Mouse (Mus musculus): ENCODE results near the gene Aatk. TPM values are rescaled to one million over a fixed set of nuclear protein-coding genes. Genes with fewer than 3 reads are reported as not detected.

Aatk gene
- polyA plus RNA-seq, 1 experiment from 2014 or later = 3.3 TPM

DNA sequence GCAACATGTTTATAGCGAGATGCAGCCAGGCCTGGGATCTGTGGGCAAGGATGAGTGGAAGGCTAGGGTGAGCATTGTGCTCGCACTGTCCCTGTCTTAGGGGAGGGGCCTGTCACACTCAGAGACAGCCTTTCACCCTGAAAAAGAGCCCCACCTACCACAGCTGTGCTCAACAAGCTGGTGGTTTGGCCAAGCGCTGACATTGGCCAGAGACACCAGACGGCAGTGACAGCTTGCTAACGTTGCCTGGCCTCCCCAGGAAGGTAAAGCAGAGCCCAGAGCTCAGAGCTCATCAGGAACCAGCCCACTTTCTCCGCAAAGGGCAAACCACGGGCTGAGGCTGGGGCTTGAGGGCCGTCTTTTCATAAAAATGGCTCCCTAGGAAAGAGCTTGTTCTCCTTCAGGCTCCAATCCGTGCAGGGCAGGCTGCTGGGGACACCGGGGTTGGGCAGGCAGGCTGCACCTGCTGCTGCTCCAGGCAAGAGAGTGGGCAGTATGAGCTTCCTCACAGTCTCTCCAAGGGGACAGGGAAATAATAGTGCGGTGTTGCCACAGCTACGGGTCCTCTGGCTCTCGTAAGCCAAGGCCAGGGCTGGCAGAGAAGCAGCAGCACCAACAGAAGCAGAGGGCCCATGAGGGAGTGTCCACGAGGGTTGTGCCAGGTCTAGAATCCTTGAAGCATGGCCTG, 4.3 kb upstream of the Aatk start:
- no peaks in the 10 kb centered on the region for H3K9me3 ChIP-seq
- H3K4me1 ChIP-seq = peaks cover 32% of the 10 kb centered on the region
- H3K4me2 ChIP-seq = no peak overlapping the region
- no peak for ATAC-seq (ENCODE audit: borderline replicate concordance, extremely low read depth, low FRiP score, low TSS enrichment)
- WGBS = 50% methylated on average over 14 of the region's 14 CpGs
- H3K9ac ChIP-seq = no peak overlapping the region
- H3K27ac ChIP-seq = no peak overlapping the region
- H3K4me3 ChIP-seq = no peak overlapping the region
- H3K36me3 ChIP-seq = no peaks in the 10 kb centered on the region
- peaks cover 29% of the 10 kb centered on the region for H3K27me3 ChIP-seq

GRCm38 (mm10) chr11:120049067-120049466, 2.1 kb upstream of the Aatk start:
- Histone ChIP-seq H3K27ac (no peak overlapping the region), H3K36me3 (no peaks in the 10 kb centered on the region), H3K27me3 (peaks cover 37% of the 10 kb centered on the region), H3K9me3 (no peaks in the 10 kb centered on the region), H3K4me3 (no peak overlapping the region), H3K4me2 (no peak overlapping the region), H3K4me1 (peaks cover 37% of the 10 kb centered on the region), H3K9ac (no peak overlapping the region)
- no peak for ATAC-seq (ENCODE audit: borderline replicate concordance, extremely low read depth, low FRiP score, low TSS enrichment)
- WGBS = 75% methylated on average over 8 of the region's 8 CpGs

- Histone ChIP-seq H3K4me1 (peaks cover 37% of the 10 kb centered on the region), H3K9ac (no peak overlapping the region), H3K27me3 (peaks cover 37% of the 10 kb centered on the region), H3K27ac (no peak overlapping the region), H3K36me3 (no peaks in the 10 kb centered on the region), H3K4me2 (peak overlapping the region; percentile 91), H3K4me3 (peak overlapping the region; percentile 12; the same call in 1 of the 2 replicates), H3K9me3 (no peaks in the 10 kb centered on the region)
- ATAC-seq (ENCODE audit: borderline replicate concordance, extremely low read depth, low FRiP score, low TSS enrichment) = no peak
- WGBS = 5% methylated on average over 23 of the region's 23 CpGs
Measured at GRCm38 (mm10) chr11:120048252-120048556, 1.2 kb upstream of the Aatk start.

DNA sequence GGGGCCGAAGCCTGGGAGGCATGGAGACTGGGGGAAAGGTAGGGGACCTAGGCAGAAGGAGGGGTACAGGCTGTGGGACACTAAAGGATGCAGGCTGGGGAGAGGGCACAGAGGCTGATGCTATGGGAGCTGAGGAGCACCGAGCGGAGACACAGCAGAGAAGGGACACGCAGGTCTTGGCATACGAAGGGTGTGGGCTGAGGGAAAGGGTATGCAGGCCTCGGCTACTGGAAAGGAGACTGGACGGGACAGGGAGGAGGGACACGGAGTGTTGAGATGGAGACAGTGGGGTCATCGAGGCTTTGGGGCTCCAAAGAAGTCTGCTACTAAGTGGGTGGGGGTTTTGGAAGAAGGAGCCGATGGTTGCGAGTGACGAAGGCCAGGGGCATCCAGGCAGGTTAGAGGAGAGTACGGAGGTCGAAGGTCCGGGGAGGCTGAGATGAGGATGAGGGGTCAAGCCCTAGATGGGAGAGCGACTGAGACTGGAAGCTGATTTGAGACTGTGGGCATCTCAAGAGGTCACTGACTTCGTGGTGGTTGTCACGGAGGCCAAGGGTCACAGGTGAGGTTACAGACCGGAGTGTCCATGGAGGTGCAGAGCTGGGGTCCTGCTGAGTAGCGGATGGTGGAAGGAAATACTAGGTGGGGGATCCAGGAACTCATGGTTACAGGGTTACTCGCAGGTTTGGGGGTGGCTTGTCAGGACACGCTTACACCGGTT, 724 bp upstream of the Aatk start:
- WGBS = 12% methylated on average over 23 of the region's 23 CpGs
- Histone ChIP-seq H3K4me3 (peak overlapping the region; percentile 51), H3K36me3 (no peaks in the 10 kb centered on the region), H3K9me3 (no peaks in the 10 kb centered on the region), H3K4me1 (peaks cover 37% of the 10 kb centered on the region), H3K27ac (no peak overlapping the region), H3K27me3 (peaks cover 37% of the 10 kb centered on the region), H3K4me2 (peak overlapping the region; percentile 91), H3K9ac (no peak overlapping the region)
- ATAC-seq (ENCODE audit: borderline replicate concordance, extremely low read depth, low FRiP score, low TSS enrichment) = no peak

DNA sequence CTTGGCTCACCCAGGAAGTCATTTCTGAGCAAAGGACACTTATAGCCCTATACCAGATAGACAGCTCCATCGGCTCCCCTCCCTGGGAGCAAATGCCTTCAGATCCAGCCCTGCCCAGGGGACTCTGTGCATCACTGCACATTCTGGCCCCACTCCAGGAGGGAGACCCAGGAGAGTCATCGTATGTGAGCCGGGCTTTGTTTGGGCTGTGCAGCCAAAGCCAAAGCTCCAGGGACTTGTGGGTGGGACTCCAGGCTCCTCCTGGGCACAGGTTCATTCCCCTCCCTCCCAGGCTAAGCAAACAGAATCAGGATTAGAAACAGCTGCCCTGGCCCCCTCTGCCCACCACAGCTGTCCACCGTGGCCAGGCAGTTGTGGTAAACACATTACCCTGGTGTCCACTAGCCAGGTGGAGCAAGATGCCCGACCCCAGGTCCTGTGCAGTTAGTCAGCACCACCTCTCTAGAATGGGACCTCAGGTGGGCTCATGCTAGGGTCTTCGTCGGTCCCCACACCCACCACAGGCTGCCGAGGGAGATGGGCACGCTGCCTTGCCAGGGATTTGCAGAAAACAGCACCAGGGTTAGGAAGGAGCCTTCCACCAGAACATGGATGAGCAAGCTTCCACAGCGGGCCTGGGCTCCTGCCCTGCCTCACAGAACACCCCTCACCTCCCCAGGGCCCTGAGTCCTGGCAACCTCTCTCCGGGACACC, 971 bp downstream of the Aatk start:
- Histone ChIP-seq H3K4me3 (peak overlapping the region; percentile 51), H3K4me2 (peak overlapping the region; percentile 91), H3K36me3 (no peaks in the 10 kb centered on the region), H3K9me3 (no peaks in the 10 kb centered on the region), H3K27ac (no peak overlapping the region), H3K9ac (peak overlapping the region; percentile 38), H3K4me1 (peaks cover 42% of the 10 kb centered on the region), H3K27me3 (peaks cover 37% of the 10 kb centered on the region)
- no peak for ATAC-seq (ENCODE audit: borderline replicate concordance, extremely low read depth, low FRiP score, low TSS enrichment)
- WGBS = 41% methylated on average over 11 of the region's 11 CpGs

DNA sequence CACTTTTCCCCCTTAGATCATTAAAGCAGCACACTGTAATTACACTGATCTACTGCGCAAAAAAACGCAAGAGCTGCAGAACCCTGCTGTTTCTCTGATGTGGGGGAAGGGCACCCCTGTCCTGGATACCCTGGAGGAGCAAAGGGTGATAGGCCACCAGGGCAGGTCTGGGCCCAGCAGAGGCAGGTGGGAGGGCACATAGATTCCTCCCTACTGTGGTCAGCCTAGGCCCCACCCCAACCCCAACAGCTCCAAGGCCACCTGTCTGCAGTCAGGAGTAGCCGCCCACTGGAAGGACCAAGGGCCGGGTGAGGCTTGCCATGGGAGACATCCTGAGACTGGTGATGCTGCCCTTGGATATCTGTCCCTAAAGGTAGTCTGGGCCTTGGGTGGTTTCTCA, 1.6 kb downstream of the Aatk start:
- ATAC-seq (ENCODE audit: borderline replicate concordance, extremely low read depth, low FRiP score, low TSS enrichment) = no peak
- peaks cover 47% of the 10 kb centered on the region for H3K4me1 ChIP-seq
- peaks cover 37% of the 10 kb centered on the region for H3K27me3 ChIP-seq
- WGBS = 73% methylated on average over 4 of the region's 4 CpGs
- H3K4me3 ChIP-seq = no peak overlapping the region
- no peak overlapping the region for H3K9ac ChIP-seq
- H3K36me3 ChIP-seq = no peaks in the 10 kb centered on the region
- no peak overlapping the region for H3K27ac ChIP-seq
- H3K4me2 ChIP-seq = no peak overlapping the region
- H3K9me3 ChIP-seq = no peaks in the 10 kb centered on the region

DNA sequence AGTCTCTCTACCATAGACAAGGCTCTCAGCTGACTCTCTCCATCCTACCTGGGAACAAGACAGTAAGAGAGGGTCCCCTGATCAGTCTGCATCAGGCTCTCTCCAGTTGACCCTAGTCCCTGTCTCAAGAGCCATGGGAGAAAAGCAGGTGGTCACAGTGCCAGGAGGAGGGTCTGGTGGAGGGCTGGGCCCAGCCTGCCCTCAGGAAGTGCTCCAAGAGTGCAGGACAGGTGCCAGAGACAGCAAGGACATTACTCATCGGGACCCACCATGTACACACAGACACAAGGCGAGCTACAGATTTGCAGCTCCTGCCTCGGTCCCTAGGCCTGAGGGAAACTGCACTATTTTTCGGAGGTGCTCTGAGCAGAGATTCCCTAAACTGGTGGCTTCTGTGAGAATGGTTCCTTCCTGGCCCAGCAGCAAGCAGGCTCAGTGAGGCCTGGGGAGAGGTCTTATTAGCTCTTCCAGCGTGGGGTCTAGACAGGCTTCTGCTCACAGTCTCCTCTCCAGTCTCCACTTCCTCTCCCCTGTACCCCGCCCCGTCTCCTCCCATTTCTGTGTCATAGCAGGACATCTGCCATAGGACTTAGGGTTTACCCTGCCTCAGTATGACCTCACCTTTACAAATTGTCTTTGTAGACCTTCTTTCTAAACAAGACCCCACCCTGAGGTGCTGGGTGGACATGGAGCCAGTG, 4.7 kb downstream of the Aatk start:
- no peak for ATAC-seq (ENCODE audit: borderline replicate concordance, extremely low read depth, low FRiP score, low TSS enrichment)
- peak overlapping the region; percentile 85 for H3K27ac ChIP-seq
- WGBS = 49% methylated on average over 7 of the region's 7 CpGs
- H3K4me1 ChIP-seq = peaks cover 46% of the 10 kb centered on the region
- H3K27me3 ChIP-seq = peaks cover 17% of the 10 kb centered on the region
- 0 out of 2 replicates have a peak overlapping the region, but pooled peaks have one; percentile 16 for H3K4me2 ChIP-seq
- H3K36me3 ChIP-seq = no peaks in the 10 kb centered on the region
- no peak overlapping the region for H3K9ac ChIP-seq
- H3K4me3 ChIP-seq = no peak overlapping the region
- H3K9me3 ChIP-seq = no peaks in the 10 kb centered on the region

GRCm38 (mm10) chr11:120041191-120042123, 5.5 kb downstream of the Aatk start:
- no peak overlapping the region for H3K4me3 ChIP-seq
- H3K27me3 ChIP-seq = peaks cover 10% of the 10 kb centered on the region
- H3K36me3 ChIP-seq = no peaks in the 10 kb centered on the region
- H3K4me2 ChIP-seq = peak overlapping the region; percentile 31; the same call in 1 of the 2 replicates
- peak overlapping the region; percentile 85 for H3K27ac ChIP-seq
- ATAC-seq (ENCODE audit: borderline replicate concordance, extremely low read depth, low FRiP score, low TSS enrichment) = peak; percentile 60
- peaks cover 39% of the 10 kb centered on the region for H3K4me1 ChIP-seq
- no peak overlapping the region for H3K9ac ChIP-seq
- WGBS = 53% methylated on average over 13 of the region's 13 CpGs
- H3K9me3 ChIP-seq = no peaks in the 10 kb centered on the region

GRCm38 (mm10) chr11:120040440-120040839, 6.5 kb downstream of the Aatk start:
- no peak for ATAC-seq (ENCODE audit: borderline replicate concordance, extremely low read depth, low FRiP score, low TSS enrichment)
- peak overlapping the region; percentile 88; the same call in 1 of the 2 replicates for H3K27ac ChIP-seq
- H3K4me1 ChIP-seq = peaks cover 32% of the 10 kb centered on the region
- WGBS = 47% methylated on average over 8 of the region's 8 CpGs
- no peak overlapping the region for H3K9ac ChIP-seq
- no peaks in the 10 kb centered on the region for H3K27me3 ChIP-seq
- 0 out of 2 replicates have a peak overlapping the region, but pooled peaks have one; percentile 31 for H3K4me2 ChIP-seq
- H3K9me3 ChIP-seq = no peaks in the 10 kb centered on the region
- H3K36me3 ChIP-seq = no peaks in the 10 kb centered on the region
- H3K4me3 ChIP-seq = no peak overlapping the region

GRCm38 (mm10) chr11:120039581-120039980, 7.4 kb downstream of the Aatk start:
- no peaks in the 10 kb centered on the region for H3K9me3 ChIP-seq
- ATAC-seq (ENCODE audit: borderline replicate concordance, extremely low read depth, low FRiP score, low TSS enrichment) = no peak
- no peaks in the 10 kb centered on the region for H3K36me3 ChIP-seq
- H3K4me2 ChIP-seq = no peak overlapping the region
- no peaks in the 10 kb centered on the region for H3K27me3 ChIP-seq
- no peak overlapping the region for H3K9ac ChIP-seq
- no peak overlapping the region for H3K4me3 ChIP-seq
- WGBS = 22% methylated on average over 4 of the region's 4 CpGs
- H3K4me1 ChIP-seq = peaks cover 32% of the 10 kb centered on the region
- peak overlapping the region; percentile 88 for H3K27ac ChIP-seq

- H3K9ac ChIP-seq = no peak overlapping the region
- peaks cover 15% of the 10 kb centered on the region for H3K4me1 ChIP-seq
- no peaks in the 10 kb centered on the region for H3K9me3 ChIP-seq
- WGBS = 47% methylated on average over 5 of the region's 5 CpGs
- ATAC-seq (ENCODE audit: borderline replicate concordance, extremely low read depth, low FRiP score, low TSS enrichment) = no peak
- H3K27me3 ChIP-seq = no peaks in the 10 kb centered on the region
- no peak overlapping the region for H3K4me3 ChIP-seq
- no peaks in the 10 kb centered on the region for H3K36me3 ChIP-seq
- H3K4me2 ChIP-seq = no peak overlapping the region
- no peak overlapping the region for H3K27ac ChIP-seq
Measured at GRCm38 (mm10) chr11:120034762-120035161, 12.2 kb downstream of the Aatk start.

All from lung, embryonic 15.5 days (tissue).